Mouse (Mus musculus) adrenal gland, postnatal 14 days (tissue): ENCODE results near the gene Rab8a. TPM values are rescaled to one million over a fixed set of nuclear protein-coding genes. Genes with fewer than 3 reads are reported as not detected.

Experiments
- DNase-seq: peaks from one replicate; pipeline ENCODE4 v3.0.0; 2021; ENCODE audit warnings: mixed read lengths
- total RNA-seq: library from RNA; stranded (reverse); gene quantifications from 2 replicates; pipeline ENCODE4 v1.2.3, GENCODE M21; 2021

Rab8a gene
- total RNA-seq, 1 experiment from 2014 or later, result 64.5 TPM

DNA sequence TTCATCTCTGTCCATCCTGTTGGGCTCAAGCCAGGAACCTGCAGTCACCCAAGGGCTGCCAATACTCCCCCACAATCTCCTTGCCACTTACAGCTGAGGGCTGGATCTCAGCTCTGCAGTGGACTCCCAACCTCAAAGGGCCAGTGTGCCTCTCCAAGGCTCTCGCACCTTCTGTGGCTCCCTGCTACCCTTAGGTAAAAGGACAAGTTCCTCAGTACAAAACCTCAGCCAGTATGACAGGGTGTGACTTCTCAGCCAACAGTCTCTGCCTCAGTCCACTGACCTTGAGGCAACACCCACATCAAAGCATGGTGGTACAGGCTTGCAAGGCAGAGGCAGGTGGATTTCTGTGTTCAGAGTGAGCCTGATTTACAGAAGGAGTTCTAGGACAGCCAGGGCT is 50.8 kb downstream of the Rab8a start:
- no peak for DNase-seq

DNA sequence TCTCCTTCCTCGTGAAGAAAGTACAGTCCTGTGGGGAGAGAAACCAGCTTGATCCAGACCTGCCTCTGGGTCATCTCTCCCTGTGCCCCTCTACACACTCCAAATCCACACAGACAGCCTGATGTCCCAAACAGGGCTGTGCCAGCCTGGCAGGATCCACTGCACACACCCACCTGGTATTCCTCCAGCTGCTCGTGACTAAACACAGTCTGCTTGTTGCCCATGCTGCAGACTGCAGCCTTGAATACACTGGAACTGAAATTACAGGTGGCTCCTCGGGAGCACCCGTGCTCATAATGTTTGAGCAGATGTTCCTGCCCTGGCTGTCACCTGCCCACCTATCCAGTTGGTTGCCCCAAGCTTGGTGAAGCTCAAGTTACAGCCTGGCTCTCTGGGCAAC is 51.8 kb downstream of the Rab8a start, which contains the start of gene Cib3:
Gene Cib3 (minus strand): TSS at position 87 of the 400 bp plus-strand sequence.
- no peak for DNase-seq

GRCm38 (mm10) chr8:72213536-72213935 is 52.5 kb downstream of the Rab8a start, which contains the start of gene Gm11034:
TSS of gene Gm11034 (minus strand) at chr8:72213636.
- DNase-seq, result no peak

DNA sequence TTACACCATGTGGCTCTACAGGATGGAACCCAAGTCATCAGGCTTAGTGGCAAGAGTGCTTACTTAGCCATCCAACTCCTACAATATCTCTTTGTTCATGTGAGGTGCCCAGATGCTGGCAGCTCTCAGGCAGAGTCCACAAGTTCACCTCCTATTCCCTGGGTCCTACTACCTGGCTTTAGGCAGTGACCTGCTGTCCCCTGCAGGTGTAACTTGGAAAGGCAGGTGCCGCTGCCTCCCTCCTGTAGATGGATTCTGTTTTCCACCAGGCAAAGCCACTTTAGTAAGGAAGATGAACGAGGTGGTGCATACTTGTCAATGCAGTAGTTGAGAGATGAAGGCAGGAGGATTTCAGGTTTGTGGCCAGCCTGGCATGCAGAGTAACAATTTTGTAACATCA is 54.1 kb downstream of the Rab8a start:
- peak; percentile 19 for DNase-seq

DNA sequence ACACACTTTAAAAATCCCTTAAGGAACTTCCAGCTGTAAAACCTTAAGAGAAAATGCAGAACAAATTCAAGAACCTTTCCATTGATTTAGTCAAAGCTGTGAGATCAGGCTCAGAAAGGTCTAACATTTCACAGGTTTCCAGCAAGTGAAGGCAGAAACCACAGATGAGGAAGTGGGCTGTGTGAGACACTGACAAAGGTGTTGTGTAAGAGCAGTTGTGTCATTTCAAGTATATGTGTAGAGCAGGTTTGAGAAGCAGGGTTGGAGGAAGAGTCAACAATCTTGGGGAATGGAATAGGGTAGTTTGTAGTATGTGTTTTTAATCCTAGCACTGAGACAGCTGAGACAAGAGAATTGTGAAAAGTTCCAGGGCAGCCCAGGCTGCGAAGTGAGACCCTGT is 54.9 kb downstream of the Rab8a start:
- no peak for DNase-seq

DNA sequence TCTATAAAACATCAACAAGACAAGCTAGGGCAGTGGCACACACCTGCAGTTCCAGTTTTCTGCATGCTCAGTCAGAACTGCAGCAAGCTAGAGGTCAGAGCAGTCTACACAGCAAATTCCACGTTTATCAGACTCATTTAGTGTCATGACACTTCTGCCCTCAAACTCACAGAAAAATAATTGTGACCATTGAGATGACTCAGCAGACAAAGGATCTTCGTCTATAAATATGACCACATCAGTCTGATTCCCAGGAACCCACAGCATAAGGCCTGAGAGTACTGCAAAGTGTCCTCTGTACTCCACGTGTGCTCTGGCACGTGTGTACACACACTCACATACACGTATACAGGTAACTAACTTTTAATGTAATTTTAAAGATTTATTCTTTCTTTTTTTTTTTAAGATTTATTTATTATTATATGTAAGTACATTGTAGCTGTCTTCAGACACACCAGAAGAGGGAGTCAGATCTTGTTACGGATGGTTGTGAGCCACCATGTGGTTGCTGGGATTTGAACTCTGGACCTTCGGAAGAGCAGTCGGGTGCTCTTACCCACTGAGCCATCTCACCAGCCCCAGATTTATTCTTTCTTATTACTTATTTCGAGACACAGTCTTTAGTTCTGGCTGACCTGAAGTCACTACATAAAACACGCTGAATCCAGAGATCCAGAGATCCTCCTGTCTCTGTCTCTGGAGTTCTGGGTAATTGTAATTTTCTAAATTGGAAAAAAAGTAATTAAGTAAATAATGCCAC is 58.0 kb downstream of the Rab8a start:
- no peak for DNase-seq

DNA sequence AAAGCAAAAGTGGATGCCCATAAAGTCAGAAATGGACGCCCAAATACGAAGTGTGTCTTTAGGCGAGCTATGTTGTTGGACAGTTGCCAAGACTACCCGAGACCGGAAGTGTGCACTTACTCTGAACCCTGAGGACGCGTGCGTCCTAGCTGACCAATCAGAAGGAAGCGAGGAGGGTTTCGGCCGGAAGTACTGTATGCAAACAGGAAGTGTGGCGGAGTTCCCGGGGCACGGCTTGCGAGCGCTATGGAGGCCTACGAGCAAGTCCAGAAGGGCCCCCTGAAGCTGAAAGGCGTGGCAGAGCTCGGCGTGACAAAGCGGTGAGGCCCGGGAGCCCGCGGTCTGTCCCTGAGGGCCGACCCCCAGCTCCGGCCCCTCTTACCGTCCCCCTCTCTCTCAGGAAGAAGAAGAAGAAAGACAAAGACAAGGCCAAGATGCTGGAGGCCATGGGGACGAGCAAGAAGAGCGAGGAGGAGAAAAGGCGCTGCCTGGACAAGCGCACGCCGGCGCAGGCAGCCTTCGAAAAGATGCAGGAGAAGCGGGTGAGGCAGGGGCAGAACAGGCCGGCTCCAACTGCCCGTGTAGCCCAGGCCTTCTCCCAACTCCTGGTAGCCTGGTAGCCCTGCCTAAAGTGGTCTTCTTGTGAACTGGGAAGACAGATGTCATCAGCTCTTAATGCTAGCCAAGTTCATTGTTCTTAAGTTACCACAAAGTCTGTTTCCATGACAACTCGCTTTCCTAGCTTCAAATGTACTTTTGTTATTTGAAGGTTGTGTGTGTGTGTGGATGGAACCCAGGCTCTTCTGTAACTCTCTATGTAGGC is 58.8 kb downstream of the Rab8a start, which contains the start of gene Fam32a:
Gene Fam32a (plus strand): TSS at position 190 of the 823 bp plus-strand sequence.
- DNase-seq, result peak; percentile 93

DNA sequence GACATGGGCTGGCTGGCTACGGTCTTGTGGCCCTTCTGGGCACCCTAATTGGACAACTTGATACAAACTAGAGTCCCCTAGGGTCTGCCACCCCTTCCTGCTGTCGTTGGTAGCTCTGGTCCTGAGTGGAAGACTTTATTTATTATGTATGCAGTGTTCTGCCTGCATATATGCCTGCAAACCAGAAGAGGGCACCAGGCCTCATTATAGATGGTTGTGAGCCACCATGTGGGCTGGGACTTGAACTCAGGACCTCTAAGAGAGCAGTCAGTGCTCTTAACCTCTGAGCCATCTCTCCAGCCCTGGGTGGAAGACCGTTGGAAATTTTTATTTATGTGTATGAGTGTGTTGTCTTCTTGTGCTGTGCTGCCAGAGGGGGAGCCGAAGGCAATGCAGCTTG is 59.8 kb downstream of the Rab8a start:
- no peak for DNase-seq

DNA sequence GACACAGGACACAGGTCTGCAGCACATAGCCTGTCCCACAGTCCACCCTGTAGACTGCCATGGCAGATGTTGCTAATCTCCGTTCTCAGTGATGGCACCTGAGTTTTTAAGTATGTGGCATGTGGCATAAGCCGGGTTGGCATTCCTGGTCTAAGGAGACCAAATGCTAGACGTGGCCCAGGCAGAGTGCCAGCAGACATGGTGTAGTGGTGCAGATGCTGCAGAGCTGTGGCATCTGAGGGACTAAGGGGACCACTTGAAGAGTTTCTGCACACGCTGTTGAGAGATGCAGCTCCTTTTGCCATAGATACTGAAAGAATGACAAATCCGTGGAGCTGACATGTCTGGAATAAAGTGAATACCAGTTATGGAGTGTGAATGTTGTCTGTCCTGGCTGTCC is 61.7 kb downstream of the Rab8a start:
- DNase-seq, result no peak

Other genes starting within 250 kb of the Rab8a start
- 22.9 and 24.3 TPM in 2 replicates for gene Zfp961, start 210.2 kb upstream of the Rab8a start, total RNA-seq
- 1.1 and 4.0 TPM in 2 replicates for gene Cyp4f18, start 151.6 kb upstream of the Rab8a start, total RNA-seq
- not detected in 2 replicates for gene Olfr372, start 120.0 kb upstream of the Rab8a start, total RNA-seq
- not detected in 2 replicates for gene Olfr373, start 78.0 kb upstream of the Rab8a start, total RNA-seq
- gene Olfr374, start 54.2 kb upstream of the Rab8a start, total RNA-seq, result not detected in 2 replicates
- 286 and 295 TPM in 2 replicates for gene Tpm4, start 26.2 kb upstream of the Rab8a start, total RNA-seq
- 0.94 TPM in 1 of 2 replicates, not detected in the other for gene Hsh2d, start 28.4 kb downstream of the Rab8a start, total RNA-seq
- not detected in 2 replicates for gene Cib3, start 51.6 kb downstream of the Rab8a start, total RNA-seq
- not detected in 2 replicates for gene Gm11034, start 52.4 kb downstream of the Rab8a start, total RNA-seq
- gene Fam32a, start 58.5 kb downstream of the Rab8a start, total RNA-seq, result 51.9 and 60.3 TPM in 2 replicates
- 68.1 and 79.4 TPM in 2 replicates for gene Ap1m1, start 78.8 kb downstream of the Rab8a start, total RNA-seq
- 16.0 and 16.8 TPM in 2 replicates for gene Gm10282, start 144.1 kb downstream of the Rab8a start, total RNA-seq
- gene Klf2, start 157.8 kb downstream of the Rab8a start, total RNA-seq, result 73.8 and 95.6 TPM in 2 replicates